18 mouse cellular contexts compared by ENCODE assay signal in the genomic region with DNA sequence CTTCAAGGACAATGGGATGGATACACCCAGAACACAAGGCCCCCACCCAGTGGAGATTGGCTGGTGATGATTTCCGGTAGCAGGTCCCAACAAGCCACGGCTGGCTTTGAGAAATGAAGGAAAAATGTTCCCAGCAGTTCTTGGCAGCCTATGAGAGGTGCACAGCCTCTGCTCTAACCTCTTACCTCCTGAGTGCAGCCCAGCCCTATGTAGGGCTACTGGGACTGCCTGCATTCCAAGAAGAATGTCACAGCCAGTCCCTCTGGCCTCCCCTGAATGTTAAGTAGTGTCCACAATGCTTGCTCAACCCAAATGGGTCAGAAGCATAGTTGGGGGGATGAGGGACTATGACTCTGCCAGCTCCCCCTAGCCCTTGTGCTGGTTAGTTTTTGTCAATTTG. TPM values are rescaled to one million over a fixed set of nuclear protein-coding genes. Genes with fewer than 3 reads are reported as not detected.
DNase-seq lines count a peak whose midpoint lies in the region.
"Had no signal": no experiment of that assay in that cellular context is flagged by ENCODE, and none has a peak within 500 bp of the region (broad histone marks: within the 10 kb centered on the region; RNA-seq: fewer than 3 reads in every experiment).

No protein-coding gene starts in this region.

- DNase-seq in adrenal gland, postnatal 14 days, result peak; percentile 18
- DNase-seq in adrenal gland, adult (ENCODE audit: inconsistent age in 2 of 2, low spot score in 1 of 2), result no peak
- DNase-seq in layer of hippocampus, adult 9-11 months, result peak; percentile 18
- DNase-seq in layer of hippocampus, postnatal 36 days, result no peak
- DNase-seq in right cerebral cortex, postnatal 10 days (ENCODE audit: low spot score in 2 of 2), result peak; percentile 21 to 35
- DNase-seq in right cerebral cortex, postnatal 4 days, result no peak
- DNase-seq in c-Kit-positive CD71-positive TER-119-positive erythroid progenitor cells, embryonic 14.5 days (ENCODE audit: low spot score), result no peak
- DNase-seq: adrenal gland, adult 2 months; adrenal gland, postnatal 36 days; B cell, adult 2 months; cerebellum, adult 11 months; cerebellum, adult 9-10 months; cerebellum, postnatal 36 days; gastrocnemius, adult 2 months; gastrocnemius, postnatal 25 days; heart, postnatal 36 days had no signal

RNA-seq across cellular contexts. Expression of a gene that starts 27.0 kb away (rescaled TPM):
- total RNA-seq in adrenal gland, postnatal 14 days (2021), result 0.70 and 1.0 TPM in 2 replicates
- under 1 TPM; 0.10 to 0.17 TPM for total RNA-seq in layer of hippocampus, postnatal 36 days (2021)
- total RNA-seq: gastrocnemius, adult 2 months; gastrocnemius, postnatal 25 days; granulocyte monocyte progenitor cell, adult 5-6 weeks; MEL had no signal

Comparison
In these comparisons a context has a peak if more than half of its experiments do, and no peak if none do; other contexts are left out.
1. DNase-seq: peak in adrenal gland, postnatal 14 days (single experiment), layer of hippocampus, adult 9-11 months (single experiment) and right cerebral cortex, postnatal 10 days (2 of 2); none in adrenal gland, adult (0 of 2), layer of hippocampus, postnatal 36 days (0 of 2), right cerebral cortex, postnatal 4 days (single experiment) and c-Kit-positive CD71-positive TER-119-positive erythroid progenitor cells, embryonic 14.5 days (single experiment).